Mouse (Mus musculus): ENCODE results near the gene Baz1b.
"Not testable (repeated sequence)": the region's sequence is repeated elsewhere in the genome, so short reads cannot be mapped to it uniquely, and the experiment has no call there.

Gene Baz1b

DNA sequence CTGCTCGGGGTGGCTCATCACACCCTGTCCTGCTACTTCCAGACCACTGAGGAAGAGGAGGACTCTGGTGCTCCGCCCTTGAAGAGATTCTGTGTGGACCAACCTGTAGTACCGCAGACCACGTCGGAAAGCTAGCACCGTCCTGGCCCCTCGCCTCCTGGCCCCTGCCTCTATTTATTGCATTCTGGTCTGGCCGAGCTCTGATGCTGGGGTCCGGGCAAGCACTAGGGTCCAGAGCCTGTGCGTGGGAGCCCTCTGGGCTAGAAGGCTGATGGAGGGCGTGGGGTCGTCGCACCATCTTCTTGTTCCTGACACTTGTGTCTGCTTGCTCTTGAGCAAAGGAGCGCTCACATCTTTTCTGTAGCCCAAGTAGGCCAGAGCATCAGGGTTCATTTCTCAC is 6.3 kb upstream of the Baz1b start:
- no peak for DNase-seq

DNA sequence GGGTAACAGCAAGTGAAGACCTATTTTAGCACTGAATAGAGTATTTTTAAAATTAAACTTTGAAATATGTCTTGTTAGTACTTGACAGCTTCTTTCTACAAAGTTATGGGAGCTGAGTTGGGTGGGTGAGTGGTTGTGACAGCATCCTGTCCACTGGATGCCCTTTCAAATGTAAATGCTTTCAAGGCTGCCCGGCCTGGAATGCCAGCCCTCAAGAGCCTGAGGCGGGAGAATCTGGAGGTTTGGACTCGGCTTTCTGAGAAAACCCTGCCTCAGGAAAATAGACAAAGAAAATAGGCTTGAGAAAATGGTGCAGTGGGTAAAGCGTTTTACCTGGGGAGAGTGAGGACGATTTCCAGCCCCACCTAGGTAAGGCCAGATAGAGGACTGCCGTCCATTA is 5.3 kb upstream of the Baz1b start:
- DNase-seq: no peak

DNA sequence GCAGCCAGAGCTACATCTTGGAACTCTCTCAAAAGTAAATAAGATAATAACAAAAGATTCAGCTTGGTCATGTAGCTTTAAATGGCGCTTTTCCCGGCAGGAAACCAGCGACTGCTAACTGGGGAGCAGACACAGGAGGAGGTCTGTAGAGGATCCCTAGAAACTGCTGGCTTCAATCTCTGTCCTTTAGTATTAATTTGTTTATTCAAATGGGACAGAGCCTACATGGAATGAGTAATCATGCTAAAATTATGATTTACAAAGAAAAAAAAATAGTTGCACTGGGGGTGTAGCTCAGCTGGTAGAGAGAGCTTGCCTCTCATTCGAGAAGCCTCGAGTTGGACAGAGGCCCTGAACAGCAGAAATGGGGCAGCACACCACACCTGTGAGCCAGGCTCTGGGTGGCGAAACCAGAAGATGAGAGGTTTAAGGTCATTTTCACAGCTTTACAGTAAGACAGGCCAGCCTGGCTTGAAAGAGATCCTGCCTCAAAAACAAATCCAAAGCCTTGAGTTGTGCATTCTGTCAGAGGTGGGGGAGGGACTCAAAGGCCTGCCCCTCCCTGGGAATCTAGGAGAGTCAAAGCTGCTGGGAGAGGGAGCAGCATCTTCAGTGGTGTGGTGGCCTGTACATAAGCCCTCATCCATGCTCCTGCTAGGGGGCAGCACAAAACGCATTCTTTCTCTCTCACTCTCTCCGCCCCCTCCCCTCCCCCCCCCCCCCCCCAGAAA is 3.8 kb upstream of the Baz1b start:
- no peak for DNase-seq

DNA sequence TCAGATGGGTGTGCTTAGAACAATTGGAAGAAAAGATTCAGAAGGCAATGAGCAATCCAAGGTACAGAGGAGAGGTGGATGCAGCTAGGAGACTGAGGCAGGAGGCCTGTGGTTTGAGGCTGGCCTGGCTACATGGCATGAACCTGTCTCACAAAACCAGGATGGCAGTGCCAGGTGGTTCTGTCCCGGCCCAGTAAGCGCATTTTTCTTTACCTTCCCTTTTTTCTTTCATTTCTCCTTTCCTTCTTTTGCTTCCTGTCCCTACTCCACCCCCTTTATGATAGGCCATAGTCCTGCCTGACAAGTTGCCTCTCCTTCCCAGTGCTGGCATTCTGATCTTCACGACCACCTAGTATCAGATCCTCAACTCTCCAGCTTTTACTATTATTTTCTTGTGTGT is 2.0 kb upstream of the Baz1b start:
- no peak for DNase-seq

DNA sequence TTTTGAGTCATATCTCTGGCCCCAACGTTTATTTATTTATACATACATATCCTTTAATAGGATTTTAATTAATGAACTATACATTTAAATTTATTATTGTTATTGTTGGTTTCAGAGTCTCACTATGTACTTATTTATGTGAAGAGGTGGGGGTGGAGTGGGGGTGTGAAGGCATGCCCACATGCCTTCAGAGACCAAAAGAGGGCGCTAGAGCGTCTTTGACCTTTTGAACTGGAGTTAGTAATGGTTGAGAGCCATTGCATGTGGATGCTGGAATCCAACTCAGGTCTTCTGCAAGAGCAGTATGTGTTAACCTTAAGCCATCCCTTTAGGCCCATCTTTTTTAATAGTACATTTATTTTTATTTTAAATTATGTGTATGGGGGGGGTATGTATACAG is 1.5 kb upstream of the Baz1b start:
- DNase-seq: peak; percentile 62

DNA sequence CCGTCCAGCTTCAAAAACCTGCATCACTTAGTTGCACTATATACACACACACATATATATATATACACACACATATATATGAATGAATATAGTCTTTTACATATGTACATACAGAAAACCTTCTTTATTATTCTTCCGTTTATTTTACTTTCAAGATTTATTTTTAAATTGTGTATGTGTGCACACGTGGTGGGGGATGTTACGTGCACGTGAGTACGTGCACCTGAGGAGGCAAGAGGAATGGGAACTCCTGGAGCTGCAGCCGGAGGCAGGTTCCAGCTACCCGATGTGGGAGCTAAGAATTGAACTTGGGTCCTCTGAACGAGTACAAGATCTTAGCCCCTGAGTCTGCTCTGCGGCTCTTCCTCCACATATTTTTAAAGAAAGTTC is 838 bp upstream of the Baz1b start:
- no peak for DNase-seq

DNA sequence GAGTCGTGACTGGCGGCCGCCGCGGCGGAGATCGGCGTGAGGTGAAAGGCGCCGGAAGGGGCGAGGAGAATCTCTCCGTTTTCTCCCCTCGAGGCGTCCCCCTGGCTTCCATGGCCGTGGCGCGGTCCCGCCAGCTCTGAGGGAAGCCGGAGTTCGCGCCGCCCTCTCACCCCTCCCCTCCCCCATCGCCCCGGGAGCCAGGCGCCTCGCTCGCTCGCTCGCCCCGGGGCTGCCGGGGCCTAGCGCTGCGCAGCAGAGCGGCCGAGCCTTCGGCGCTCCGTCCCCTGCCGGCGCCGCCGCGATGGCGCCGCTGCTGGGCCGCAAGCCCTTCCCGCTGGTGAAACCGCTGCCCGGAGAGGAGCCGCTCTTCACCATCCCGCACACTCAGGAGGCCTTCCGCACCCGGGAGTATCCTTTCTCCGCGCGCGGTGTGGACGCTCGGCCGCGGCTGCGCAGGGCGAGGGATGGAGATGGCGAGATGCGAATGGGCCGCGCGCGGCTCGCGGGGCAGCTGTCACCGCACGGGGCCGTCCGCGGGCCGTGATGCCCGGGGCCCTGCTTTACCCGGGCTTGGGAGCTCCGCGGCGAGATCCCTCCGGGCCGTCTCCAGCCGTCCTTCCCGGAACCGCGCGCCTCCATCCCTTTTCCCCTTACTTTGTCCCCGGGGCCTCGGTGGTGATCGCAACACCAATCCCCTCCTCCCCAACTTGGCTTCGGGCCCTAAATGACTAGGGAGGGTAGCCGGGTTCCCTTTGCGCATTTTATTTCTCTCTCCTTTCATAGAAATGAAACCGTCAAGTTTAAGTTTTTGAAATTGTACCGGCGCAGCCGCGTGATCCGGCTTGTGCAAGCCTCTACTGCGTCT is 517 bp downstream of the Baz1b start:
- peak; percentile 46 for DNase-seq

DNA sequence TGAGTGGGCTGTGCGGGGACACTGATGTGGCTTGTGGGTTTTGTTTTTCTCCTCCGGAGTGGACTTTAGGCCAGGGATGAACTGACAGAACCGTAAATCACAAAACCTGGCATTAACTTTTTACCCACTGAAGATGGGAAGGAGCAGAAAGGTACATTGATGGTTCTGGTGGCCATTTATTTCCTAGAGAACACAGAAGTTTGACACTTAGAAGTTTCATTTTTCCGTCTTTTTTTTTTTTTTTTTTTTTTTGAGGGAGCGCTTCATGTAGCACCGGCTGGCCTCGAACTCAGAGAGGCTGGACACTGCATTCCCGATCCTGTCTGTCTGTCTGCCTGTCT is 1.1 kb downstream of the Baz1b start:
- no peak for DNase-seq

DNA sequence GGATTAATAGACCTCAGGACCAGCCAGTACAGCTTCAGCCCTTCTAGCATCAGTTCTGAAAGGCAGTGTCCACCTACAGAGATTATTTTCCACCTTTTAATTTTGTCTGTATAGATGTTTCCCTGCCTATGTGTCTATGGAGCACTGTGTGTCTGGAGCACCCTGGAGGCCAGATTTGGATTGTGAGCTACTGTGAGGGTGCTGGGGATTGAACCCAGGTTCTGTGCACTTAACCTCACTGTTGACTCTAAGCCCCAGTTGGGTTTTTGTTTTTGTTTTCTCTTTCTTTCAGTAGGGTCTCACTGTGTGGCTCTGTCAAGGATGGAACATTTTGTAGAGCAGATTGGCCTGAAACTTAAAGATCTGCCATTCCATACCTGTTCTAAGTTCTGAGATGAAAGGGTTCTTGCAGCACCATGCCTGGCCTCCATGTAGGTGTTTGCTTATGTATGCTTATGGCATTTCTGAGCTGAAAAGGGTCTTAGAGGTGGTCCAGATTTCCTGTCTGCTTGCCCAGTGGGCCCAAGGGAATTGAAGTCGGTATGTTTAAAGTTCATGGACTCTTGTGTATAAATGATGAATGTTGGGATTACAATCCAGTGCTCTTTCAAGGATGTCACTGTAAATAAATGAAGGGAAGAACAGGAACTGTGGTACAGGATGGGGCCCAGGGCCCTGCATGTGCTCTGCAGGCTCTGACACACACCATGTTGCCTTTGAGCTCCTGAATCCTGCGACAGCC is 2.4 kb downstream of the Baz1b start:
- DNase-seq: no peak

DNA sequence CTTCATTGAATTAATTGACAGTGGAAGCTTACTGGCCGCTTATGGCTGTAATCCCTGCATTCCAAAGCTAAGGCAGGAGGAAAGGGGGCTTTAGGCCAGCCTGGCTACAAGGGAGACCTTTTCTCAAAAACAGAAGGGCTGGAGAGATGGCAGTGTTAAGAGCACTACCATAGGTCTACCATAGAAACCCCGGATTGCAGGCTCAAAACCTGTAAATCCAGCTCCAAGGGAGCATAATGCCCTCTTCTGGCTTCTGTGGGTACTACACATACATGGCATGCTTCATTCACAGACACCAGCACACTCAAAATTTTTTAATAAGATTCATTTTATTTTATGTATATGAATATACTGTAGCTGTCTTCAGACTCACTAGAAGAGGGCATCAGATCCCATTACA is 4.6 kb downstream of the Baz1b start:
- peak; percentile 85 for DNase-seq

DNA sequence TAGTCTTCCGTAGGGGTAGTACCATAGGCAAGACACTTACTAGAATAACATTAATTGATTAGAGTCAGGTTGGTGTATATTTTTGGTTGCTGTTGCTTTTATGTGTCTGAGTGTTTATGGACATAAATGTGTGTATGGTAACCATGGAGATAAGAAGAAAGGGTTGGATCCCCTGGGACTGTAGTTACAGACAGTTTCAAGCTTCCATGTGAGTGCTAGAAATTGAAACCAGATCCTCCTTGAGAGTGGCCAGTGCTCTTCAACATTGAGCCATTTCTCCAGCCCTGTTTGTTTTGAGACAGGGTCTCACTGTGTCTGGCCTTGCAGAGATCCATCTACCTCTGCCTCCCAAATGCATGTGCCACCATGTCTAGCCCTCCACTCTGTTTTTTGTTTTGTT is 5.4 kb downstream of the Baz1b start:
- no peak for DNase-seq

DNA sequence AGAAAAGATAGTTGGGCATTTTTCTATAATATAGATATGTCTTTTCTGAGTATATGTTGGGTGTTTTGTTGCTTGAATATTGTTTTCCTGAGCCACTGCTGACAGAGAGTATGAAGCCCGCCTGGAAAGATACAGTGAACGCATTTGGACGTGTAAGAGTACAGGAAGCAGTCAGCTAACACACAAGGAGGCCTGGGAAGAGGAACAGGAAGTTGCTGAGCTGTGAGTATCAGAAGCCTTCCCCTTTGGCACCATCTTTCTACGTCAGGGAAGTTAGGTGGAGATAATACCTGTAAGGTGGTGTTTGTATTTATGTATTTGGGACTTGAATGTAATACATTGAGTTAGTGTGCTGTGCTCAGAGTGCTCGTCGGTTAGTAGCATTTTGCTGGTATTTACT is 9.3 kb downstream of the Baz1b start:
- DNase-seq: no peak

DNA sequence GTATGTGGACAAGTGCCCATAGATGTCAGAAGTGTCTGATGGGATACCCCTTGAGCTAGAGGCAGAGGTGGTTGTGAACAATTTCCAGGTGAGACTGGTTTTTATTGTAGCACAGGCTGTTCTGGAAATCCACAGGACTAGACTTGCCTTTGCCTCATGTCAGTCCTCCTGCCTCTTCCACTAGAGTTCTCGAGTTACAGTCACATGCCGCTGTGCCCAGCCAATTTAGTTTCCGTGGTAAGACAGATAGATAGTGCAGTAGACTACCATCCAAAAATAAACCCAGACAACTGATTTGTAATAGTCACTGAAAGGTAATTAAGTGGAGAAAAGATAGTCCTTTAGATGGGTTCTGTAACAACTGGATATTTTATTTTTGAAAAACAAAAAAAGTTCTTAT is 15.7 kb downstream of the Baz1b start:
- no peak for DNase-seq

DNA sequence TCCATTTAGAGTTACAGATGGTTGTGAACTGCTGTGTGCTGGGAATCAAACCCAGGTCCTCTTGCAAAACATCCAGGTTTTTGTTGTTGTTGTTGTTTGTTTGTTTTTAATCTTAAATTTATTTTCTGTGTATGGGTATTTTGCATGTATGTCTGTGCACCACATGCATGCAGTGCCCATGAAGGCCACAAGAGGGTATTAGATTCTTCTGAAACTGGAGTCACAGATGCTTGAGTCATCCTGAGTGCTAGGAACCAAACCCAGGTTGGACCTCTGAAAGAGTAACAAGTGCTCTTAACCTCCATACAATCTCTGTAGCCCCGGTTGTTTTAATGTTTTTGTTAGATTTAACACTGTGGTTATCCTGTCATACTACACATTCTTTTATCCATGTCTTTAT is 21.1 kb downstream of the Baz1b start:
- DNase-seq: no peak

DNA sequence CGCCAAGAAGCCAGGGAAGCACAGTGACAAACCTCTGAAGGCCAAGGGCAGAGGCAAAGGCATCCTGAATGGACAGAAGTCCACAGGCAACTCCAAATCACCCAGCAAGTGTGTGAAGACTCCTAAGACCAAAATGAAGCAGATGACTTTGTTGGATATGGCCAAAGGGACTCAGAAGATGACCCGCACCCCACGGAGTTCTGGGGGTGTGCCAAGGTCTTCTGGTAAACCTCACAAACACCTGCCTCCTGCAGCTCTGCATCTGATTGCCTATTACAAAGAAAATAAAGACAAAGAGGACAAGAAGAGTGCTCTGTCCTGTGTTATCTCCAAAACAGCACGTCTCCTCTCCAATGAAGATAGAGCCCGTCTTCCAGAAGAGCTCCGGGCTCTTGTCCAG is 29.8 kb downstream of the Baz1b start:
- DNase-seq: no peak

DNA sequence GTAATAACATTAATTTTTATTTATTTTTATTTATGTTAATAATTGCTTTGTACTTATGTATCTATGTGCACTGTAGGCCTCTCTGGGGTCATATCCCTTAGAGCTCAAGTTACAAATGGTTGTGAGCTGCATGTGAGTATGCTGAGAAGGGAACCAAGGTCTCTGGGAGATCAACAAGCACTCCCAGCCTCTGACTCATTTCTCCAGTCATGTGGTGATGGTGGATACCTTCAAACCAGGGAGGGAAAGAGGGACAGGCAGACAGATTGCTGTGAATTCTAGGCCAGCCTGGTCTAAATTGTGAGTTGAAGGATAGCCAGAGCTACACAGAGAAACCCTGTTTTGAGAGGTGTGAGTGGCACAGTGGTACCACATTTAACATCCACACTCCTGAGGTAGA is 33.9 kb downstream of the Baz1b start:
- DNase-seq: no peak

DNA sequence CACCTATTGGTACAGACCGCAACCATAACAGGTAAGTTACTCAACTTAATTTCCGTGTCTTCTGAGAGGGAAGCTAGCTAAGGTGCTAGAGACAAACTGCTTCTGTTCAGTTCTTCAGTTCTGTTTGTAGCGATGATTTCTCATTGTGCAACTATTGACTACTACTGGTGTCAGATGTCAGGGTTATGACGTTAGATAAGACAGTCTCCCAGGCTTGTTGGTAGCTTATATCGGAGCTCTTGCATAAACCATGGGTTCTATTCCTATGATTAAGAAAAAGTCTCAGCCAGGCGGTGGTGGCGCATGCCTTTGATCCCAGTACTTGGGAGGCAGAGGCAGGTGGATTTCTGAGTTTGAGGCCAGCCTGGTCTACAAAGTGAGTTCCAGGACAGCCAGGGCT is 35.0 kb downstream of the Baz1b start:
- DNase-seq: no peak

DNA sequence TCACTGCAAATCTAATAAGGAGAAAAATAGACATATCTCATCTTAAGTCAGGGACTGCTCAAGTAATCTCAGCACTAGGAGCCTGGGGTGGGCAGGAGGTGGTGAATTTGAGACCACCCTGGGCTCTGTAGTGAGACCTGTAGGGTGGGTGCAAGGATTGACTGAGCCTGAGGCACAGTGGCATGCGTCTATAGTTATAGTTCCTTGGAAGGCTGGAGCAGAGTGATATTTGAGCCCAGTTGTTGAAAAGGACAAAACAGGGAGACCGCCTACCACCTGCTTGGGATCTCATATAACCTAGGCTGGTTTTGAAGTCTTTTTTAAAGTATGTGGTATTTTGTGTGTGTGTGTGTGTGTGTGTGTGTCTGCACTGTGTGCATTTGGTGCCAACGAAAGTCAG is 37.1 kb downstream of the Baz1b start:
- no peak for DNase-seq

DNA sequence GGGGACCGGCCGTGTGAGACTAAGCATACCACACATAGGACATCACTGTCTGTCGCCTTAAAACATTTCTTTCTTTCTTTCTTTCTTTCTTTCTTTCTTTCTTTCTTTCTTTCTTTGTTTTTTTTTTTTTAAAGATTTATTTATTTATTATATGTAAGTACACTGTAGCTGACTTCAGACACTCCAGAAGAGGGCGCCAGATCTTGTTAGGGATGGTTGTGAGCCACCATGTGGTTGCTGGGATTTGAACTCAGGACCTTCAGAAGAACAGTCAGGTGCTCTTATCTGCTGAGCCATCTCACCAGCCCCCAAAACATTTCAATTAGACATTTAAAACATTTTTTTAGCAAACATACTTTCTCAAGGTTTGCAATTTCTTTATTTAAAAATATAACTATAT is 38.8 kb downstream of the Baz1b start:
- not testable (repeated sequence) for DNase-seq

DNA sequence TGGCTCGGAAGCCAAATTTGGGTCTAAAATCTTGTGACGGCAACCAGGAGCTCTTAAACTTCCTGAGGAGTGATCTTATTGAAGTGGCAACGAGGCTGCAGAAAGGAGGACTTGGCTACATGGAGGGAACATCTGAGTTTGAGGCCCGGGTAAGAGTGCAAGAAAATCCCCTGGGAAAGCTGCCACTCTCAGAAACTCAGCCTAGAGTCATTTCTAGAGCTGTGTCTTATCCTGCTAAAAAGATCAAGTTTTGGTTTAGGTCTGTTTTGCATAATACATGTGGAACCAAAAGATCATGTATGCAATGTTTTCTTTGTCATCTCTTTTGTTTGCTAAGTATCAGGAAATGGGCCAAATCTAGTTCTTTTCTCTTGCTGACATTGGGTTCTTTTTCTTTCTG is 43.1 kb downstream of the Baz1b start:
- no peak for DNase-seq

DNA sequence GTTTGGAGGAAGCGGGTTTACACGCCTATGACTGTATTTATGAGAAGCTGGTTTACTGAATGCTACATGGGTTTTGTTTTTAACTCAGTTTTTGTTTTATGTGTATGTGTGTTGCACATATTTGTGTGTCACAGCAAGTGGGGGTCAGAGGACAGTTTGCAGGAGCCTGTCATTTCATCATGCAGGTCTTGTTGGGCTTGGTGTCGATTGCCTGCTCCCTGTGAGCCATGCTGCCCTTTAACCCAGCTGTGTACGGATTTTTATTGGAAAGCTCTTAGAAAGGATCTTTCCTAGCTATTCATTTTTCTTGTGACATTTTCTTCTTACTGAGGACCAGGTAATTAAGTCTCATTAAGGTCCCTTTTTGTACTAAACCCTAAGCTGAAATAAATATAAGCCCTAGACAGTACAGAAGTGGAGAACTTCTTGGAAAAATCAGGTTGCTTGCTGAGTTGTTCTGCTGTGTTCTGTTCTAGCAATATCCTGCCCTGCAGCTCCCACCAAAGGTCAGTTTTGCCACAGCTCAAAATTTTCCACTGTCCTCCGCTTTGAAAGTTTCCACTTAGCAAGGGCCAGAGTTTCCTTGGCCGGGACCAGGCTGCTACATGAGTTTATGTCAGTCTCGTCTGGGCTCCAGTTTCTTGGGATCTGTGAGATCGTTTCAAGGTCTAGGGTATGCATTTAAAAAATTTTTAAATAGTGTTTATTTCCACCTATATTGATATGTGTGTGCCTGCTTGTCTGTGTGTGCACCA is 46.3 kb downstream of the Baz1b start:
- DNase-seq: peak; percentile 22

DNA sequence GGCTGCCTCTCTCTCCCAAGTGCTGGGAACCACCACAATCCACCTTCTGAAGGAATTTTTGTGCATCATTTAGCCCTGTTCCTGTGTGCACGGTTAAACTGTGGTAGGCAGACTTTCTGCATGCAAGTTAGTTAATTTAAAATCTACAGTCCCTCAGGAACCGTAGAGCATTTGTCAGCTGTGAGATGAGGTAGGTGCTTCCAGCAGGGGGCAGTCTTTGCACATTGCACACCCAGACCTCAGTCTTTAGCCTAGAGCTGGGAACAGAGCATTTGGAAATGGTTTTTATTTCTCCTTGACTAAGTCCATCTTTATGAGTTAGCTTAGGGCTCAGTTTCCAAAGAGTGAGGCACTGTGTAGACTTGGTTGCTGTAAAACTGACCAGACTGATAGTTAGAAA is 49.5 kb downstream of the Baz1b start:
- peak; percentile 67 for DNase-seq

DNA sequence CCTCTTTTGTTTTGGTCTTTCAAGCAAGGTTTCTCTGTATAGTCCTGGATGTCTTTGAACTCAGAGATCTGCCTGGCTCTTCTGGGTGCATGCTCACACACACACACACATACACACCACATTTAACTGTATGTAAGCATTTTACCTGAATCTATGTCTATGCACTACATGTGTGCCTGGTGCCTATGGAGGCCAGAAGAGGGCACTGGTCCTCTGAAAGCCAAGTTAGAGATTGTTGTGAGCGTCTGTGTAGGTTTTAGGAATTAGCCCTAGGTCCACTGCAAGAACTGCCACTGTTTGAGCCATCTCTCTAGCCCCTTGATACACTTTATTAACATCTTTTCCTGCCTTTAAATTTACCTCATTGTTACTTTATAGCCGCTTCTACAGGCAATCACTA is 51.8 kb downstream of the Baz1b start:
- no peak for DNase-seq
